Comparison of ENCODE assay signal across 14 mouse cellular contexts in the genomic region with DNA sequence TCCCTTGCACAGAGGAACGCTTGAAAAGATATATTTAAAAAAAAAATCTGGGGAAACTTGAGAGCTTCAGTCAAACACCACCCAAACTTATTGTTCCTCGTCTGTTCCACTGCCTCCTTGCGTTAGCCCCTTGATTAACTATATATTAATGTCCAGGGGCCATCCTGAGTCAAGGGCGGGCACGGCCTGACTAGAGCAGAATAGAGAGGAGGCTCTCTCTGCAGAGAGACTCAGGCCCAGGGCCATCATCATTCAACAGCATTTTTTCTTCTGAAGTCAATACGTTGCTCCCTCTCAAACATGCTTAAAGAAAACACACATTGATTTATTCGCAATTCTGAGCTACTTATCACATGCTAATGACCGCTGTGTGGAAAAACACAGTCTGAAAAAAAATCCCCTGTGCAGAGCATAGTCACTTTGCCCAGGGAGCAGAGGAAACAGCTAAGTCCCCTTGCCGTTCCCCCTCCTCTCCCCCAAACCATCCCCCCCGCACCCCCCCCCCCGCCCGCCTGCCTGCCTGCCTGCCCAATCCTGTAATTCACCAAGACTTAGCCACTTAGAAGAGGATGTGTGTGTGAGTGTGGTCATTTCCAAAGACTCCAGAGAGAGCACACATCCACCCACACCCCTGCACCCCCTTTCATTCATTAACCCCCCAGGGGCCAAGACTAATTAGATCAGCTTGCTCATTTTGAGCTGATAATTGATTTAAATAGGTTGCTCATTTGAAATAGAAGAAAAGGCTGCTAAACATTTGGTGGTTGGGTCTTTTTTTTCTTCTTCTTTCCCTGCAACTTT.
A peak's percentile ranks its signal among the peaks of the same experiment; 100 is the strongest.
DNase-seq lines count a peak whose midpoint lies in the region; ATAC-seq and TF ChIP-seq lines count a peak whose summit lies in the region.
"Had no signal": no experiment of that assay in that cellular context is flagged by ENCODE, and none has a peak within 500 bp of the region (broad histone marks: within the 10 kb centered on the region; RNA-seq: fewer than 3 reads in every experiment).

No protein-coding gene starts in this region.

- H3K4me2 ChIP-seq in intestine, embryonic 16.5 days (ENCODE audit: low read depth, low read length), result no peak overlapping the region
- no peak overlapping the region for H3K4me2 ChIP-seq in intestine, embryonic 15.5 days (replicated peaks)
- no peak overlapping the region for H3K4me2 ChIP-seq in forebrain, embryonic 13.5 days
- H3K4me2 ChIP-seq in neural tube, embryonic 13.5 days, result no peak overlapping the region
- H3K4me2 ChIP-seq: embryonic facial prominence, embryonic 15.5 days had no signal

- H3K36me3 ChIP-seq in intestine, embryonic 16.5 days (ENCODE audit: control insufficient read depth, insufficient read depth, low read length), result no peaks in the 10 kb centered on the region
- H3K36me3 ChIP-seq in intestine, embryonic 15.5 days, result no peaks in the 10 kb centered on the region
- no peaks in the 10 kb centered on the region for H3K36me3 ChIP-seq in forebrain, embryonic 13.5 days (ENCODE audit: poor library complexity, severe bottlenecking)
- no peaks in the 10 kb centered on the region for H3K36me3 ChIP-seq in neural tube, embryonic 13.5 days
- no peaks in the 10 kb centered on the region for H3K36me3 ChIP-seq in thymus, adult 2 months (ENCODE audit: control insufficient read depth, insufficient read depth, low read length)
- H3K36me3 ChIP-seq: embryonic facial prominence, embryonic 15.5 days; G1E had no signal

- TF ChIP-seq CTCF in thymus, adult 2 months (IDR thresholded peaks at IDR 0.05; ENCODE audit: borderline replicate concordance, control insufficient read depth, extremely low read depth, insufficient read depth, low read length, poor library complexity), result no peak

- no peaks in the 10 kb centered on the region for H3K4me1 ChIP-seq in intestine, embryonic 16.5 days (ENCODE audit: control insufficient read depth, insufficient read depth, low read length)
- no peaks in the 10 kb centered on the region for H3K4me1 ChIP-seq in intestine, embryonic 15.5 days (replicated peaks)
- H3K4me1 ChIP-seq in forebrain, embryonic 13.5 days, result peaks cover 10% of the 10 kb centered on the region
- H3K4me1 ChIP-seq in neural tube, embryonic 13.5 days (replicated peaks), result peaks cover 30% of the 10 kb centered on the region
- no peaks in the 10 kb centered on the region for H3K4me1 ChIP-seq in thymus, adult 2 months (replicated peaks; ENCODE audit: control insufficient read depth, insufficient read depth, low read length)
- H3K4me1 ChIP-seq: embryonic facial prominence, embryonic 15.5 days had no signal

- no peaks in the 10 kb centered on the region for H3K9me3 ChIP-seq in intestine, embryonic 16.5 days (ENCODE audit: control insufficient read depth, low read length)
- H3K9me3 ChIP-seq in intestine, embryonic 15.5 days, result no peaks in the 10 kb centered on the region
- no peaks in the 10 kb centered on the region for H3K9me3 ChIP-seq in forebrain, embryonic 13.5 days (replicated peaks)
- H3K9me3 ChIP-seq in neural tube, embryonic 13.5 days, result no peaks in the 10 kb centered on the region
- H3K9me3 ChIP-seq: embryonic facial prominence, embryonic 15.5 days had no signal

- TF ChIP-seq POLR2A in thymus, adult 2 months (IDR thresholded peaks at IDR 0.05; ENCODE audit: control insufficient read depth, extremely low read depth, insufficient read depth, low read length, poor library complexity), result no peak

- ATAC-seq in intestine, embryonic 16.5 days, result 0 out of 2 replicates have a peak, but pooled peaks have one; percentile 23
- no peak for ATAC-seq in intestine, embryonic 15.5 days
- peak; percentile 84; the same call in 1 of the 2 replicates for ATAC-seq in forebrain, embryonic 13.5 days
- peak; percentile 89 for ATAC-seq in neural tube, embryonic 13.5 days (ENCODE audit: low read depth)
- no peak for ATAC-seq in frontal cortex, adult (ENCODE audit: low TSS enrichment)

- H3K27ac ChIP-seq in intestine, embryonic 16.5 days (ENCODE audit: low read length), result no peak overlapping the region
- H3K27ac ChIP-seq in intestine, embryonic 15.5 days, result no peak overlapping the region
- H3K27ac ChIP-seq in forebrain, embryonic 13.5 days, result no peak overlapping the region
- H3K27ac ChIP-seq in neural tube, embryonic 13.5 days (replicated peaks), result no peak overlapping the region
- no peak overlapping the region for H3K27ac ChIP-seq in thymus, adult 2 months (ENCODE audit: control insufficient read depth, insufficient read depth, low read length)
- H3K27ac ChIP-seq: embryonic facial prominence, embryonic 15.5 days had no signal

- WGBS in intestine, embryonic 16.5 days, result 28% methylated on average over 12 of the region's 12 CpGs
- 30% methylated on average over 11 of the region's 12 CpGs for WGBS in intestine, embryonic 15.5 days
- WGBS in forebrain, embryonic 13.5 days, result 18% methylated on average over 12 of the region's 12 CpGs
- 15% methylated on average over 11 of the region's 12 CpGs for WGBS in neural tube, embryonic 13.5 days
- 61% methylated on average over 12 of the region's 12 CpGs for WGBS in thymus, adult 2 months

- no peaks in the 10 kb centered on the region for H3K27me3 ChIP-seq in intestine, embryonic 16.5 days (replicated peaks; ENCODE audit: control insufficient read depth, insufficient read depth, low read length)
- H3K27me3 ChIP-seq in intestine, embryonic 15.5 days (replicated peaks), result no peaks in the 10 kb centered on the region
- H3K27me3 ChIP-seq in forebrain, embryonic 13.5 days, result peaks cover 92% of the 10 kb centered on the region
- H3K27me3 ChIP-seq in neural tube, embryonic 13.5 days, result peaks cover 83% of the 10 kb centered on the region
- H3K27me3 ChIP-seq in thymus, adult 2 months (ENCODE audit: control insufficient read depth, insufficient read depth, low read length), result no peaks in the 10 kb centered on the region
- H3K27me3 ChIP-seq: embryonic facial prominence, embryonic 15.5 days had no signal

- peak; percentile 14 for DNase-seq in hindlimb bud, embryonic 11.5 days (ENCODE audit: extremely low spot score, low read depth, low spot score)
- DNase-seq in thymus, adult 2 months, result no peak
- no peak for DNase-seq in cerebellum, adult 9-11 months
- DNase-seq: heart, postnatal 36 days; liver; lung, postnatal 4 days; thymus, postnatal 25 days had no signal

- H3K9ac ChIP-seq in intestine, embryonic 16.5 days (ENCODE audit: low read depth, low read length), result no peak overlapping the region
- H3K9ac ChIP-seq in intestine, embryonic 15.5 days, result no peak overlapping the region
- H3K9ac ChIP-seq in forebrain, embryonic 13.5 days, result no peak overlapping the region
- H3K9ac ChIP-seq in neural tube, embryonic 13.5 days, result no peak overlapping the region
- H3K9ac ChIP-seq: embryonic facial prominence, embryonic 15.5 days had no signal

- H3K4me3 ChIP-seq in intestine, embryonic 16.5 days (ENCODE audit: low read length), result no peak overlapping the region
- no peak overlapping the region for H3K4me3 ChIP-seq in intestine, embryonic 15.5 days (replicated peaks)
- no peak overlapping the region for H3K4me3 ChIP-seq in forebrain, embryonic 13.5 days
- no peak overlapping the region for H3K4me3 ChIP-seq in neural tube, embryonic 13.5 days
- no peak overlapping the region for H3K4me3 ChIP-seq in thymus, adult 2 months (ENCODE audit: control insufficient read depth, insufficient read depth, low read length)
- H3K4me3 ChIP-seq: embryonic facial prominence, embryonic 15.5 days had no signal

Comparison
In these comparisons a context has a peak if more than half of its experiments do, and no peak if none do; other contexts are left out.
1. ATAC-seq: peak in intestine, embryonic 16.5 days (single experiment), forebrain, embryonic 13.5 days (single experiment) and neural tube, embryonic 13.5 days (single experiment); none in intestine, embryonic 15.5 days (single experiment) and frontal cortex, adult (single experiment).